Mouse (Mus musculus) cortical plate, adult 2 months (tissue): ENCODE measurements around the gene Gfod1. TPM values are rescaled to one million over a fixed set of nuclear protein-coding genes. Genes with fewer than 3 reads are reported as not detected.
A peak's percentile ranks its signal among the peaks of the same experiment; 100 is the strongest.

Experiments
- H3K27ac ChIP-seq: fragments of 200-500 bp; 2 replicates; pipeline ENCODE4 v1.5.1; 2012; ENCODE audit warnings: low read length, control low read depth, inconsistent platforms; ENCODE audit not compliant: insufficient read depth
- H3K4me1 ChIP-seq: fragments of 200-500 bp; 2 replicates; pipeline ENCODE4 v1.6.1; 2011; ENCODE audit warnings: low read length; ENCODE audit not compliant: control insufficient read depth, insufficient read depth
- H3K4me3 ChIP-seq: fragments of 200-500 bp; 2 replicates; pipeline ENCODE4 v1.5.1; 2011; ENCODE audit warnings: mild to moderate bottlenecking, low read length, control low read depth; ENCODE audit not compliant: insufficient read depth
- CTCF ChIP-seq: fragments of 200-500 bp; IDR thresholded peaks from 2 replicates; pipeline ENCODE4 v1.5.1; 2011; ENCODE audit warnings: mild to moderate bottlenecking, control low read depth, low read length; ENCODE audit not compliant: insufficient read depth; ENCODE audit errors: extremely low read depth
- POLR2A ChIP-seq: fragments of 200-500 bp; IDR thresholded peaks from 2 replicates; pipeline ENCODE4 v1.6.1; 2011; ENCODE audit warnings: mild to moderate bottlenecking, low read length, control low read depth; ENCODE audit not compliant: insufficient read depth; ENCODE audit errors: extremely low read depth
- polyA plus RNA-seq: library from polyadenylated mRNA; depleted of rRNA; stranded (reverse); fragments of >200 nt; gene quantifications from 2 replicates; pipeline ENCODE4 v1.2.3, GENCODE M21; 2012

Gfod1 gene
- polyA plus RNA-seq, 1 experiment = 39.7 TPM

GRCm38 (mm10) chr13:43288444-43288843 lies 15.5 kb downstream of the Gfod1 start:
- Histone ChIP-seq H3K27ac (no peak overlapping the region), H3K4me3 (no peak overlapping the region), H3K4me1 (peaks cover 13% of the 10 kb centered on the region)
- no peak for TF ChIP-seq POLR2A
- TF ChIP-seq CTCF = no peak

- peaks cover 13% of the 10 kb centered on the region for H3K4me1 ChIP-seq
- no peak overlapping the region for H3K27ac ChIP-seq
- TF ChIP-seq POLR2A (no peak), CTCF (no peak)
- H3K4me3 ChIP-seq = no peak overlapping the region
Observed at GRCm38 (mm10) chr13:43288026-43288425, 15.9 kb downstream of the Gfod1 start.

- no peak overlapping the region for H3K27ac ChIP-seq
- no peak overlapping the region for H3K4me3 ChIP-seq
- peaks cover 13% of the 10 kb centered on the region for H3K4me1 ChIP-seq
- no peak for TF ChIP-seq CTCF
- TF ChIP-seq POLR2A = no peak
Observed at GRCm38 (mm10) chr13:43286836-43287235, 17.1 kb downstream of the Gfod1 start.

GRCm38 (mm10) chr13:43284711-43285151 lies 19.2 kb downstream of the Gfod1 start:
- TF ChIP-seq CTCF (no peak), POLR2A (no peak)
- H3K27ac ChIP-seq = peak overlapping the region; percentile 27
- H3K4me1 ChIP-seq = peaks cover 10% of the 10 kb centered on the region
- H3K4me3 ChIP-seq = no peak overlapping the region

- no peak for TF ChIP-seq CTCF
- no peak for TF ChIP-seq POLR2A
- peaks cover 14% of the 10 kb centered on the region for H3K4me1 ChIP-seq
- H3K27ac ChIP-seq = no peak overlapping the region
- H3K4me3 ChIP-seq = no peak overlapping the region
Observed at GRCm38 (mm10) chr13:43273906-43274305, 30.1 kb downstream of the Gfod1 start.

GRCm38 (mm10) chr13:43272303-43273135 lies 31.5 kb downstream of the Gfod1 start:
- TF ChIP-seq POLR2A (0 out of 2 replicates have a peak, but pooled peaks have one; percentile 26), CTCF (no peak)
- Histone ChIP-seq H3K27ac (peak overlapping the region; percentile 5; the same call in 1 of the 2 replicates), H3K4me3 (no peak overlapping the region), H3K4me1 (peaks cover 21% of the 10 kb centered on the region)

- TF ChIP-seq CTCF (no peak), POLR2A (no peak)
- peaks cover 23% of the 10 kb centered on the region for H3K4me1 ChIP-seq
- peak overlapping the region; percentile 53 for H3K27ac ChIP-seq
- no peak overlapping the region for H3K4me3 ChIP-seq
Observed at GRCm38 (mm10) chr13:43271481-43271880, 32.5 kb downstream of the Gfod1 start.

GRCm38 (mm10) chr13:43270220-43270597 lies 33.8 kb downstream of the Gfod1 start:
- no peak for TF ChIP-seq CTCF
- TF ChIP-seq POLR2A = no peak
- Histone ChIP-seq H3K27ac (no peak overlapping the region), H3K4me3 (no peak overlapping the region), H3K4me1 (peaks cover 29% of the 10 kb centered on the region)

- no peak for TF ChIP-seq POLR2A
- TF ChIP-seq CTCF = no peak
- no peak overlapping the region for H3K4me3 ChIP-seq
- H3K4me1 ChIP-seq = peaks cover 30% of the 10 kb centered on the region
- H3K27ac ChIP-seq = no peak overlapping the region
Observed at GRCm38 (mm10) chr13:43269460-43270219, 34.3 kb downstream of the Gfod1 start.
